Mouse (Mus musculus): ENCODE results near the gene Rpgr. TPM values are rescaled to one million over a fixed set of nuclear protein-coding genes. Genes with fewer than 3 reads are reported as not detected.

The Rpgr gene
- total and polyA plus RNA-seq, 3 experiments: not detected

- Histone ChIP-seq H3K9me3 (replicated peaks; ENCODE audit: insufficient read depth, low read length) (no peaks in the 10 kb centered on the region), H3K4me1 (ENCODE audit: control insufficient read depth in 1 of 2, insufficient read depth in 2 of 2, low read length in 2 of 2) (no peaks in the 10 kb centered on the region), H3K27me3 (ENCODE audit: control insufficient read depth in 1 of 2, insufficient read depth in 2 of 2, low read length in 2 of 2) (no peaks in the 10 kb centered on the region), H3K27ac (ENCODE audit: control insufficient read depth, low read depth, low read length) (no peak overlapping the region), H3K79me2 (ENCODE audit: control insufficient read depth, insufficient read depth, low read length, poor library complexity) (no peaks in the 10 kb centered on the region), H3K36me3 (ENCODE audit: control insufficient read depth in 1 of 2, insufficient read depth in 2 of 2, low read length in 2 of 2) (no peaks in the 10 kb centered on the region), H3K4me3 (ENCODE audit: control insufficient read depth in 1 of 2, insufficient read depth in 1 of 2, low read depth in 2 of 2, low read length in 2 of 2) (no peak overlapping the region), H3K9ac (ENCODE audit: control insufficient read depth, low read depth, low read length, poor library complexity, severe bottlenecking) (no peak overlapping the region)
- TF ChIP-seq MAFK (IDR thresholded peaks at IDR 0.05; ENCODE audit: borderline replicate concordance, low read depth, low read length): no peak
- no peak for TF ChIP-seq MYB (IDR thresholded peaks at IDR 0.05; ENCODE audit: low read depth, low read length)
- no peak for TF ChIP-seq ZC3H11A (IDR thresholded peaks at IDR 0.05; ENCODE audit: low read depth, low read length)
- no peak for TF ChIP-seq E2F4 (IDR thresholded peaks at IDR 0.05; ENCODE audit: borderline replicate concordance, low read depth, low read length)
- no peak for TF ChIP-seq POLR2A (IDR thresholded peaks at IDR 0.05; ENCODE audit: control insufficient read depth in 1 of 2, insufficient read depth in 1 of 2, low read depth in 1 of 2, low read length in 2 of 2, poor library complexity in 1 of 2)
- TF ChIP-seq ETS1 (IDR thresholded peaks at IDR 0.05; ENCODE audit: low read depth, low read length): no peak
- TF ChIP-seq RAD21 (IDR thresholded peaks at IDR 0.05; ENCODE audit: low read depth, low read length): no peak
- TF ChIP-seq TAL1 (IDR thresholded peaks at IDR 0.05; ENCODE audit: low read length): no peak
- no peak for TF ChIP-seq POLR2AphosphoS2 (IDR thresholded peaks at IDR 0.05; ENCODE audit: low read length)
- no peak for TF ChIP-seq MEF2A (IDR thresholded peaks at IDR 0.05; ENCODE audit: extremely low read depth, insufficient replicate concordance, low read depth, low read length, poor library complexity, severe bottlenecking)
- no peak for TF ChIP-seq SMC3 (IDR thresholded peaks at IDR 0.05; ENCODE audit: low read depth, low read length)
- no peak for TF ChIP-seq ZNF384 (IDR thresholded peaks at IDR 0.05; ENCODE audit: low read depth, low read length)
- no peak for TF ChIP-seq USF1 (IDR thresholded peaks at IDR 0.05; ENCODE audit: low read depth, low read length)
- DNase-seq (ENCODE audit: low read depth, low spot score): no peak
These were observed 154.5 kb downstream of the Rpgr start for GRCm38 (mm10) chrX:10062201-10062600.

- Histone ChIP-seq H3K4me1 (ENCODE audit: control insufficient read depth in 1 of 2, insufficient read depth in 2 of 2, low read length in 2 of 2) (no peaks in the 10 kb centered on the region), H3K4me3 (ENCODE audit: control insufficient read depth in 1 of 2, insufficient read depth in 1 of 2, low read depth in 2 of 2, low read length in 2 of 2) (no peak overlapping the region), H3K9ac (ENCODE audit: control insufficient read depth, low read depth, low read length, poor library complexity, severe bottlenecking) (no peak overlapping the region), H3K27me3 (ENCODE audit: control insufficient read depth in 1 of 2, insufficient read depth in 2 of 2, low read length in 2 of 2) (no peaks in the 10 kb centered on the region), H3K79me2 (ENCODE audit: control insufficient read depth, insufficient read depth, low read length, poor library complexity) (no peaks in the 10 kb centered on the region), H3K36me3 (ENCODE audit: control insufficient read depth in 1 of 2, insufficient read depth in 2 of 2, low read length in 2 of 2) (no peaks in the 10 kb centered on the region), H3K27ac (ENCODE audit: control insufficient read depth, low read depth, low read length) (no peak overlapping the region), H3K9me3 (replicated peaks; ENCODE audit: insufficient read depth, low read length) (no peaks in the 10 kb centered on the region)
- TF ChIP-seq ETS1 (IDR thresholded peaks at IDR 0.05; ENCODE audit: low read depth, low read length): no peak
- TF ChIP-seq GABPA (IDR thresholded peaks at IDR 0.05; ENCODE audit: low read depth, low read length): no peak
- no peak for TF ChIP-seq SMC3 (IDR thresholded peaks at IDR 0.05; ENCODE audit: low read depth, low read length)
- TF ChIP-seq GATA1 (IDR thresholded peaks at IDR 0.05; ENCODE audit: low read depth, low read length): no peak
- TF ChIP-seq KAT2A (conservative IDR thresholded peaks at IDR 0.05; ENCODE audit: low read depth, low read length): no peak
- no peak for TF ChIP-seq SIN3A (IDR thresholded peaks at IDR 0.05; ENCODE audit: low read length)
- no peak for TF ChIP-seq MYB (IDR thresholded peaks at IDR 0.05; ENCODE audit: low read depth, low read length)
- no peak for TF ChIP-seq ZC3H11A (IDR thresholded peaks at IDR 0.05; ENCODE audit: low read depth, low read length)
- TF ChIP-seq TBP (IDR thresholded peaks at IDR 0.05; ENCODE audit: low read depth, low read length): no peak
- TF ChIP-seq NRF1 (IDR thresholded peaks at IDR 0.05; ENCODE audit: insufficient read depth, low read depth, low read length, poor library complexity, severe bottlenecking): no peak
- TF ChIP-seq JUND (IDR thresholded peaks at IDR 0.05; ENCODE audit: low read depth, low read length): no peak
- TF ChIP-seq CHD1 (IDR thresholded peaks at IDR 0.05; ENCODE audit: low read depth, low read length): no peak
- TF ChIP-seq TAL1 (IDR thresholded peaks at IDR 0.05; ENCODE audit: low read length): no peak
- no peak for TF ChIP-seq HCFC1 (IDR thresholded peaks at IDR 0.05; ENCODE audit: low read depth, low read length)
- TF ChIP-seq NELFE (IDR thresholded peaks at IDR 0.05; ENCODE audit: low read depth, low read length): no peak
- no peak for TF ChIP-seq TCF12 (IDR thresholded peaks at IDR 0.05; ENCODE audit: low read depth, low read length)
- TF ChIP-seq RCOR1 (IDR thresholded peaks at IDR 0.05; ENCODE audit: low read depth, low read length): no peak
- no peak for DNase-seq (ENCODE audit: low read depth, low spot score)
These were observed 182.1 kb downstream of the Rpgr start for GRCm38 (mm10) chrX:10034666-10035065.

Data from MEL (cell line).